9 mouse cellular contexts compared by ENCODE assay signal in genomic region chr10:53399053-53399452, GRCm38 (mm10). TPM values are rescaled to one million over a fixed set of nuclear protein-coding genes. Genes with fewer than 3 reads are reported as not detected.
DNase-seq lines count a peak whose midpoint lies in the region; ATAC-seq and TF ChIP-seq lines count a peak whose summit lies in the region.
"Had no signal": no experiment of that assay in that cellular context is flagged by ENCODE, and none has a peak within 500 bp of the region (broad histone marks: within the 10 kb centered on the region; RNA-seq: fewer than 3 reads in every experiment).

No protein-coding gene starts in this region.

- no peak for TF ChIP-seq CTCF in forebrain, postnatal 0 days (IDR thresholded peaks at IDR 0.05; ENCODE audit: low read depth)

- ATAC-seq in forebrain, embryonic 12.5 days (ENCODE audit: low FRiP score) = peak; percentile 39; the same call in 1 of the 2 replicates
- no peak for ATAC-seq in forebrain, postnatal 0 days
- ATAC-seq in kidney, embryonic 15.5 days (replicated peaks; ENCODE audit: low FRiP score) = no peak; the same call in 1 of the 2 replicates
- no peak for ATAC-seq in intestine, embryonic 16.5 days

- no peak overlapping the region for H3K4me3 ChIP-seq in forebrain, embryonic 12.5 days (replicated peaks)
- no peak overlapping the region for H3K4me3 ChIP-seq in forebrain, postnatal 0 days (ENCODE audit: low read depth, low read length)
- H3K4me3 ChIP-seq in kidney, embryonic 15.5 days (replicated peaks) = no peak overlapping the region
- no peak overlapping the region for H3K4me3 ChIP-seq in intestine, embryonic 16.5 days (ENCODE audit: low read length)

- no peak for DNase-seq in forebrain, postnatal 0 days
- DNase-seq in kidney, adult 8-10 months = no peak
- peak; percentile 43 for DNase-seq in MN1 (ENCODE audit: low spot score)
- no peak for DNase-seq in right cerebral cortex, adult 18-20 months
- no peak for DNase-seq in right cerebral cortex, postnatal 25 days
- DNase-seq: adrenal gland, postnatal 25 days had no signal

- no peak overlapping the region for H3K4me2 ChIP-seq in forebrain, embryonic 12.5 days
- no peak overlapping the region for H3K4me2 ChIP-seq in forebrain, postnatal 0 days (ENCODE audit: low read depth)
- H3K4me2 ChIP-seq in kidney, embryonic 15.5 days = peak overlapping the region; percentile 51; the same call in 1 of the 2 replicates
- H3K4me2 ChIP-seq in intestine, embryonic 16.5 days (ENCODE audit: low read depth, low read length) = no peak overlapping the region

- H3K27me3 ChIP-seq in forebrain, embryonic 12.5 days = no peaks in the 10 kb centered on the region
- H3K27me3 ChIP-seq in forebrain, postnatal 0 days (ENCODE audit: insufficient read depth, low read length) = no peaks in the 10 kb centered on the region
- no peaks in the 10 kb centered on the region for H3K27me3 ChIP-seq in kidney, embryonic 15.5 days
- no peaks in the 10 kb centered on the region for H3K27me3 ChIP-seq in intestine, embryonic 16.5 days (replicated peaks; ENCODE audit: control insufficient read depth, insufficient read depth, low read length)

- WGBS in forebrain, embryonic 12.5 days = 62% methylated on average over 3 of the region's 3 CpGs
- WGBS in forebrain, postnatal 0 days = 56% methylated on average over 3 of the region's 3 CpGs
- 52% methylated on average over 3 of the region's 3 CpGs for WGBS in kidney, embryonic 15.5 days
- 54% methylated on average over 3 of the region's 3 CpGs for WGBS in intestine, embryonic 16.5 days

- no peaks in the 10 kb centered on the region for H3K36me3 ChIP-seq in forebrain, embryonic 12.5 days (replicated peaks)
- H3K36me3 ChIP-seq in forebrain, postnatal 0 days (ENCODE audit: insufficient read depth) = no peaks in the 10 kb centered on the region
- no peaks in the 10 kb centered on the region for H3K36me3 ChIP-seq in kidney, embryonic 15.5 days
- no peaks in the 10 kb centered on the region for H3K36me3 ChIP-seq in intestine, embryonic 16.5 days (ENCODE audit: control insufficient read depth, insufficient read depth, low read length)

- no peak overlapping the region for H3K9ac ChIP-seq in forebrain, embryonic 12.5 days
- H3K9ac ChIP-seq in forebrain, postnatal 0 days = no peak overlapping the region
- H3K9ac ChIP-seq in kidney, embryonic 15.5 days = no peak overlapping the region
- no peak overlapping the region for H3K9ac ChIP-seq in intestine, embryonic 16.5 days (ENCODE audit: low read depth, low read length)

- H3K4me1 ChIP-seq in forebrain, embryonic 12.5 days = peaks cover 10% of the 10 kb centered on the region
- peaks cover 5% of the 10 kb centered on the region; the same call in 1 of the 2 replicates for H3K4me1 ChIP-seq in forebrain, postnatal 0 days (ENCODE audit: insufficient read depth)
- 0 out of 2 replicates have a peak, but pooled peaks cover 4% of the 10 kb centered on the region for H3K4me1 ChIP-seq in kidney, embryonic 15.5 days
- H3K4me1 ChIP-seq in intestine, embryonic 16.5 days (ENCODE audit: control insufficient read depth, insufficient read depth, low read length) = no peaks in the 10 kb centered on the region

- H3K9me3 ChIP-seq in forebrain, embryonic 12.5 days = no peaks in the 10 kb centered on the region
- no peaks in the 10 kb centered on the region for H3K9me3 ChIP-seq in forebrain, postnatal 0 days (ENCODE audit: low read length)
- no peaks in the 10 kb centered on the region for H3K9me3 ChIP-seq in kidney, embryonic 15.5 days (replicated peaks)
- no peaks in the 10 kb centered on the region for H3K9me3 ChIP-seq in intestine, embryonic 16.5 days (ENCODE audit: control insufficient read depth, low read length)

- H3K27ac ChIP-seq in forebrain, embryonic 12.5 days = no peak overlapping the region
- no peak overlapping the region for H3K27ac ChIP-seq in forebrain, postnatal 0 days (ENCODE audit: low read depth, low read length)
- no peak overlapping the region for H3K27ac ChIP-seq in kidney, embryonic 15.5 days
- peak overlapping the region; percentile 31; the same call in 1 of the 2 replicates for H3K27ac ChIP-seq in intestine, embryonic 16.5 days (ENCODE audit: low read length)

RNA-seq across cellular contexts. Expression of gene Cep85l, which starts 19.3 kb away (rescaled TPM):
- polyA plus RNA-seq in forebrain, embryonic 12.5 days (2016; fragmentation: Nextera tagmentation; extraction: Ambion mirVana) = 5.3 TPM in 2 replicates
- total RNA-seq in forebrain, postnatal 0 days (2014; rRNA removed) = 12.7 and 18.2 TPM in 2 replicates
- 4.9 and 6.9 TPM in 2 replicates for polyA plus RNA-seq in forebrain, postnatal 0 days (2015; fragmentation: Nextera tagmentation; extraction: Ambion mirVana)
- 3.4 and 3.9 TPM in 2 replicates for polyA plus RNA-seq in kidney, embryonic 15.5 days (2015; fragmentation: Nextera tagmentation; extraction: Ambion mirVana)
- polyA plus RNA-seq in intestine, embryonic 16.5 days (2015; fragmentation: Nextera tagmentation; extraction: Ambion mirVana) = 1.3 and 1.8 TPM in 2 replicates
